Mouse (Mus musculus) lung, adult 2 months (tissue): ENCODE data around the gene Dclk1.

ENCODE experiments used
- CTCF ChIP-seq: fragments of 200-500 bp; IDR thresholded peaks from 2 replicates; pipeline ENCODE4 v1.5.1; 2011; ENCODE audit warnings: mild to moderate bottlenecking, low read length, control low read depth; ENCODE audit not compliant: insufficient read depth
- POLR2A ChIP-seq: fragments of 200-500 bp; IDR thresholded peaks from 2 replicates; pipeline ENCODE4 v1.6.1; 2011; ENCODE audit warnings: low read depth, mild to moderate bottlenecking, control low read depth, low read length, borderline replicate concordance; ENCODE audit errors: extremely low read depth

DNA sequence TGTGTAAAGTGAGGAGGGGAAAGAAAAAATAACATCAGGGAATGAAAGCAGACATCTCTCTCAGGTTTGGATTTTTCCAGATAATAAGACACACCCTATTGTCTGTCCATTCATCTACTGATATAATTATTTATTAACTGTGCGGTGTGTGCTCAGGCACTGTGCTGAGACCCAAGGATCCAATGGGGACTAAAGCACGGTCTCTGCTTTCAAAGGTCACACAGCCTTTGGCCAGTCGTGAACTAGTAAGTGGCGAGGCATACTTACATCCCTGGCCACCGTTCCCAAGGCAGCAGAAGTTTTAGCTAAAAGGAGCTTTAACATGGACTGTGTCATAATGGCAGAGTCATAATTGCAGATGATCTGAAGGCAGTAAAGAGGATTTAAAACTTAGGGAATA, 273.8 kb downstream of the Dclk1 start:
- TF ChIP-seq POLR2A (no peak), CTCF (no peak)
